Mouse (Mus musculus) heart, postnatal 14 days (tissue): ENCODE measurements around the gene Psph. TPM values are rescaled to one million over a fixed set of nuclear protein-coding genes. Genes with fewer than 3 reads are reported as not detected.
"Not testable (repeated sequence)": the region's sequence is repeated elsewhere in the genome, so short reads cannot be mapped to it uniquely, and the experiment has no call there.

Experiments
- DNase-seq, 2 experiments: peaks; one replicate each; pipeline ENCODE4 v3.0.0; 2021 to 2022
- intact Hi-C: fragments of 180-260 bp; cut with DNase I; formaldehyde crosslinking; loops from one replicate; pipeline ENCODE4 v1.15.1; 2025
- long read RNA-seq, 2 experiments: library from polyadenylated mRNA; stranded (forward); transcript quantifications; one replicate each; pipeline ENCODE4 v2.0.0; 2021
- total RNA-seq, 2 experiments: library from RNA; stranded (reverse); gene quantifications; 2 replicates each; pipeline ENCODE4 v1.2.3; 2021

Psph gene
- total RNA-seq, result 10 to 100 TPM; 10.5 TPM
- long read RNA-seq, experiment 1, partial matches to known transcripts, result 16 of 38 reads
- long read RNA-seq, experiment 1, other reads (novel, unspliced or antisense), result 19 of 38 reads
- long read RNA-seq, experiment 2, partial matches to known transcripts, result 5 of 24 reads
- long read RNA-seq, experiment 2, other reads (novel, unspliced or antisense), result 17 of 24 reads

DNA sequence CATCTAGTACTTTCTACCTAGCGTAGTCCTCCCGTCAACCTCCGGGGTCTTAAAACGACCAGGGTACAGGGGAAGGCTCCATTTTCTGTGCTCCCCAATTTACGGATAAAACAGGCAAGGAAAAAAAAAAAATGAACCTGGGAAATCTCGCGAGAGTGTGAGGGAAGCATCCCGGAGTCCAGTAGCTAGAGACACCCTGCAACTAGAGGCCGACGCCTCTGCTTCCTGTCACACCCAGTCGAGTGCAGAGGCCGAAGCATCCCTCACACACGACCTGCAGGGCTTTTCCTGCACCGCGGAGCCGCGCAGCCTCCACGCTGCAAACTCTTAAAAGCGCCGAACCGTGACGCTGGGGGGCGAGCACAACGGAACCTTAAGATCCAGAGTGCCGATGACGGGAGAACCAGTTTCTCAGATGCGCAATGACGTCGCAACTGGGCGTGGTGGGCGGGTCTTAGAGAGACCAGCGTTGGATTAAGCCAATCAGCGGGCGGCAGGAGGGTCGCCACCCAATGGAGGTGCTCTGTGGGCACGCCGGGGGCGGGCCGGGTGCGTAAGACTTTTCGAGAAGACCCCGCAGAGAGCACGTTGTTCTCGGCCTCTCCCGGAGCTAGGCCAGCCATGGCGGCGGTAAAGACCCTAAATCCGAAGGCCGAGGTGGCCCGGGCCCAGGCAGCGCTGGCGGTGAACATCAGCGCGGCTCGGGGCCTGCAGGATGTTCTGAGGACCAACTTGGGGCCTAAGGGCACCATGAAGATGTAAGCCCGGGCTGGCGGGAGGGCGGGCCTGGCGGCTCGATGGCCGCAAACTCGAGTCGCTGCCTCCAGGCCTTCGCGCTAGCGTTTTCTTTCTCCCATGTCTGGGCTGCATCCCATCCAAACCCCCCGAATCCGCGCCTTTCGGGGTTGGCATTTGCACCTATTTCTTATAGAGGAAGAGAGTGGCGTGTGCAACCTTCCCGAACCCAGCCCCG is at the start of gene Psph:
Gene Psph (minus strand): TSS at position 632 of the 973 bp plus-strand sequence.
- peak; percentile 93 to 95 for DNase-seq
- intact Hi-C loops, result no loop called here

DNA sequence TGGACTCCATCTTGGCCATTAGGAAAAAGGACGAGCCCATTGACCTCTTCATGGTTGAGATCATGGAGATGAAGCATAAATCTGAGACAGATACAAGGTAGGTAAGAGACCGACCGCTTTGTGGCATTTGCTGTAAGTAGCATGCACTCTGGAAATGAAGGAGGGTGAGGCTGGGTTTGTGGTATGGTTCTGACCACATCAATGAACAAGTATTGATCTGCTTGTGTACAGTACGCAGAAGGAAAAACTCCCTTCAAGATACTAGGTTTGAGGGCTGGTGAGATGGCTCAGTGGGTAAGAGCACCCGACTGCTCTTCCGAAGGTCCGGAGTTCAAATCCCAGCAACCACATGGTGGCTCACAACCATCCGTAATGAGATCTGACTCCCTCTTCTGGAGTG is 3.3 kb upstream of the Psph start:
- intact Hi-C loops, DNase-seq: not testable (repeated sequence)

DNA sequence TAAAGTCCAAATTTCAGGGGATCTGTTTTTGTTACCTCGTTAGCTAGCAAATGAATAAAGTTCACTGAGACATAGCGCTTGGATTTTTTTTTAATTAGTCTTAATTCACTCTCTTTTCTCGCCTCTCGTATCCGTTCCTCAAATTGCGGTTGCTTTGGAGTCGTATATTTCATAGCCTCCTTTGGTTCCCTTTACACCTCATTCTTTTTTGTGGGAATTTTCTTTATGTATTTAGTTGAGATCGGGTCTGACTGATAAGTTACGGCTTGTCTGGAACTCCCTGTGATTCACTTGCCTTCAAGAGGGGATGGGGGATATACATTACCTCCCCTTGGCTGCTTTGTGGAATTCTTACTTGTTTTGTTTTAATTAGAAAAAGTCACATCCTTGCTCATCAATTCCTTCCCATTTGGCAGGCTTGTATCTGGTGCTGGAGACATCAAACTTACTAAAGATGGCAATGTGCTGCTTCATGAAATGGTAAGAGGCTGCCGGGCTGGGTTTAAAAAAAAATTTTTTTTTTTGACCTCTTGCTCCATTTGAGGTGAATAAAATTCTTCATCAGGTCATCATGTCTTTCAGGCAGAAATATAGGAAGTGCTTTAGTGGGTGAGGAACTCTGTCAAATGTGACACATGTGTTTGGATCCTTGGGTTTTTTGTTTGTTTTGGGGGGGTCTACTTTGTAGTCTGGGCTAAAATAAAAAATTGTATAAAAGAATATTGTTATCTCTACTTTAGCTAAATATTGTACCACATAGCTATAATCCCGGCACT is 757 bp upstream of the Psph start:
- intact Hi-C loops, result no loop called here
- no peak for DNase-seq

DNA sequence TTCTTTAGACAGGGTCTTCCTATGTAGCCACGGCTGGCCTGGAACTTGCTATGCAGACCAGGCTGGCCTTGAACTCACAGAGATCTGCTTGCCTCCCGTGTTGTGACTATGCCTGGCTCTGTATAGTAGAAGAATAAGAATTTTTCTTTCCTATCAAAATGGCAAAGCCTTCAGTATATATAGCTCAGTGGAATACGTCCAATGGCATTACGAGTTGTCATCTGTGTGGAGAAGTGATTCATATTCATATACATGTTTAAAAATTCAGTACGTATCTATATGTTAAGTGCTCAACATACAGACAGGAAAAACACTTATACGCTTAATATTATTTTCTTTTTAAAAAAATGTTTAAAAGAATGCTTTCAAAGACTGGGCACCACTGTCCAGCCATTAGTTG is 1.1 kb downstream of the Psph start:
- intact Hi-C loops, result no loop called here
- DNase-seq, result no peak

DNA sequence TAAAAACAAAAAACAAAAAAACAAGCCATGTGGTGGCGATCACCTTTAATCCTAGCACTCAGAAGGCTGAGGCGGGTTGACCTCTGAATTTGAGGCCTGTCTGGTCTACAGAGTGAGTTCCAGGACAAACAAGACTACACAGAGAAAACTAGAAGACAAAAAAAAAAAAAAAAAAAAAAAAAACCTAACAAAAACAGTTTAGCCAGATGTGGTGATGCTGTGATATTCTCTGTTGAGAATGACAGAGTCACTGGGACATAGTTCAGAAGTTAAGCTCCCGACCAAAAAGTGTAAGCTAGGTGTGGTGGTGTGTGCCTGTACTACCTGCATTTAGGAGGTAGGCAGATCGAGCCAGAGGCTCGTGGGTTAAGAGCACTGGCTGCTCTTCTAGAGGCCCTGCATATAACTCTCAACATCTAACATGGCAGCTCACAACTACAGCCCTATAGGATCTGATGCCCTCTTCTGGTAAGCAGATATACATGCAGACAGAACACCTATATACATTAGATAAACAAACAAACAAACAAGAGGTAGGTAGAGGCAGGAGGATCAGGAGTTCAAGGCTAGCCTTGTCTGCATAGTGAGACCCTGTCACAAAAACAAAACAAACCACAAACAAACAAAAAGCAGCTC is 1.9 kb downstream of the Psph start:
- intact Hi-C loops, result no loop called here

GRCm38 (mm10) chr5:129782211-129782610 is 5.0 kb downstream of the Psph start:
- intact Hi-C loops, result no loop called here
- DNase-seq, result peak in 1 of 2 experiments; percentile 18

More for the DNA sequence above, 1.9 kb downstream of the Psph start:
- DNase-seq, result no peak

GRCm38 (mm10) chr5:129780131-129780530 is 7.1 kb downstream of the Psph start:
- intact Hi-C loops, result no loop called here
- no peak for DNase-seq

GRCm38 (mm10) chr5:129778996-129779716 is 8.1 kb downstream of the Psph start:
- DNase-seq, result peak; percentile 85 to 86
- intact Hi-C loops, result no loop called here

- DNase-seq, result no peak
- intact Hi-C loops, result no loop called here
These were observed 8.8 kb downstream of the Psph start for GRCm38 (mm10) chr5:129778348-129778995.

GRCm38 (mm10) chr5:129774661-129775060 is 12.6 kb downstream of the Psph start:
- intact Hi-C loops, result no loop called here
- no peak for DNase-seq

- intact Hi-C loops, DNase-seq: not testable (repeated sequence)
These were observed 13.9 kb downstream of the Psph start for GRCm38 (mm10) chr5:129773330-129773729.

GRCm38 (mm10) chr5:129772433-129772832 is 14.8 kb downstream of the Psph start:
- no peak for DNase-seq
- intact Hi-C loops, result no loop called here

DNA sequence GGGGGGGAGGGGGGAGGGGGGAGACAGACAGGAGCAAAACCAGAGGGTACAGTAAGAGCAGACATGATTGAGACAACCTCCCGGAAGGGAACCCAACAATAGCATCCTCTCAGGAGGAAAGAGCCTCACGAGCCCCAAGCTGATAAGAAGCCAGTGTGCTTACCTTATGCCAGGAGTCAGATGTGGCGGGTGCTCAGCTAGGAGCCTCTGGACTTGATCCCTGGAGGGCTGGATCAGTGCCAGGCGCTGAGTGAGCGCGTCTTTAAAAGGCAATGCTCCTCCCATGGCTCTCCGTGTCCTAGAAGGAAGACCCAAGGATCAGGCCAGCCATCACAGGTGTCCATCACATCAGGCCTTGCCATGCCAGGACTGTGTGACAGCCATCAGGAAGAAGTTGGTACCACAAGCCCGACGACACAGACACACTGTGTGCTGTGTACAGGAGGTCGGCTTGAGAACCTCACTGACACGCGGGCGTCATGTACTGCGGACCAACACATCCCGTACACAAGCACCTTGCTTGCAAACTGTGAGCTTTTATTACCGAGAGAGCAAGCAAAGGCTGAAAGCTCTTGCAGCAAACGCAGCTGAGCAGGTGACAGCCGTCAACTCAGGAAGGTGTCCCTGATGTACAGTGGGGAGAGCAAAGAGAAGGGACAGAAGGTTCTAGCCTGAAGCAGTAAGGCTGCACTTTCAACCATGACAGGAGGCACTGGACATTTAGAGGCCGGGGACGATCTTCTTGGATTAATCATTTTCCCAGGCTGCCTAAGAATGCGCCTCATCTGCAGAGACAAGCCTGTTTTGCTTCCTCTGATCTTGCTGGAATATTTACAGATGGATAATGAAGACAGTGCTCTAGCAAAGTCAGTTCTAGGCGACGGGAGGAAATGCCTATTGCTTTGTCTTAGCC is 16.6 kb downstream of the Psph start:
- intact Hi-C loops, result no loop called here
- DNase-seq, result no peak

DNA sequence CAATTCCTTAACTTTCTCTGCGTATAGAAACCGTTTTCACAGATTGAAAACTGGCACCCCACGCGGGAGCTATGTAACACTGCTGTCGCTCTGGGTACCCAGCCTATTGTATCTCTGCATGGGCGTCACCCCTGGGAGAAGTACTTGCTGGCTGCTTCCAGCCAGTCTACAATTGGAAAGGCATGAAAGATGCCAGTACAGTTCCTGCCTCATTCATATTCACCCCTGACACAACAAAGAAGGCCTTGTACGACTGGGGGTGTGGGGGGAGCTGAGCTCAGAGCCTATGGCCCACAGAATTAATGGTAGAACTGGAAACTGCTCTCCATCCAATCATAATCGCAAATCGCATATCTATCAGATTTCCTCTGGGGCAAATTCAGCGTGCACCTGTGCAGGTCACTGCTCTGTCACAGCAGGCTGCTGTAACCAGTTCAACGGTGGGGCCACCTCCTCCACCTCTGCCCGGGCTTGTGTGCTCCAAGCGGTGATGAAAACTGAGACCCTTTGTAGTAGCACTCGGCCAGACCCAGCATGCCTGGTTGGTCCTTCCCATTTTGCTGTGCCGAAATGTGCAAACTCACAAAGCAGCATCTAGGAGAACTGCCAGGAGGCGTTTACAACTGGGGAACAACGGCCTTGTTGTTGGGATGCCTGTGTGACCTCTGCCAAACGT is 25.2 kb downstream of the Psph start:
- intact Hi-C loops, result no loop called here

DNA sequence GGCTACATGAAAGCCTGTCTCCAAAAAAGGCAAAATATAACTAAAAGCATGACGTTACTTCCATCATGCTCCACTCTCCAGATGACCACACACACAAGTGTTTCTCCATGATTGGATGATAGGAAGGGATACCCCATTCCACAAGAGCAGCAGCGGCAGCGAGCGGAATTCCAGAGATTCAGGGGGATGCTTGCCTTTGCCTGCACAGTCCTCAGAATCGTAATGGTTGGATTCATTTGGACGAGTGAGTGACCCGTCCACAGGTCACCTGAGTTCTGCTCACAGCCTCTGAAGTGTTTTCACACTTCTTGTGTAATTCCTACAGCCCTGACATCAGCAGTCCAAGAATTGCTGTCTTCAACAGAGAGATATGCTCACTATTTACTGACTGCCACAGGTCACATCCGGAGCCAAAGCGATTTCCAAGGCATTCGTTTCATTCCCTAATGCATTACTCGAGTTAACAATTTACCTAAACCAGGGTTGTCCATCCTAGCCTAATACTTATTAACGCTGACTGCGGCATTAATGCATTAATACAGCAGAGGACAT is 27.2 kb downstream of the Psph start:
- DNase-seq, result no peak
- intact Hi-C loops, result no loop called here

More for the DNA sequence above, 25.2 kb downstream of the Psph start:
- DNase-seq, result no peak

GRCm38 (mm10) chr5:129756886-129757285 is 30.4 kb downstream of the Psph start:
- DNase-seq, result no peak
- intact Hi-C loops, result no loop called here

GRCm38 (mm10) chr5:129744050-129744449 is 43.2 kb downstream of the Psph start:
- intact Hi-C loops, result no loop called here
- DNase-seq, result no peak
